Mouse (Mus musculus) midbrain, embryonic 15.5 days (tissue): ENCODE data around the gene Ttll11. TPM values are rescaled to one million over a fixed set of nuclear protein-coding genes. Genes with fewer than 3 reads are reported as not detected.

Experiments used
- ATAC-seq: fragments of 200-750 bp; cut with Nextera tagmentation; replicated peaks from 2 replicates; pipeline ENCODE4 v1.8.0; 2017; ENCODE audit warnings: moderate TSS enrichment
- H3K27ac ChIP-seq: fragments of 300-500 bp; sonication (generic); 2 replicates; pipeline ENCODE4 v1.5.1; 2015; ENCODE audit warnings: mild to moderate bottlenecking, inconsistent platforms
- H3K27me3 ChIP-seq: fragments of 300-500 bp; sonication (generic); replicated peaks from 2 replicates; pipeline ENCODE4 v1.6.1; 2015; ENCODE audit warnings: inconsistent platforms
- H3K36me3 ChIP-seq: fragments of 300-500 bp; sonication (generic); replicated peaks from 2 replicates; pipeline ENCODE4 v1.6.1; 2015; ENCODE audit warnings: inconsistent platforms
- H3K4me1 ChIP-seq: fragments of 300-500 bp; sonication (generic); 2 replicates; pipeline ENCODE4 v1.6.1; 2015; ENCODE audit warnings: inconsistent platforms
- H3K4me2 ChIP-seq: fragments of 300-500 bp; sonication (generic); 2 replicates; pipeline ENCODE4 v1.6.1; 2015; ENCODE audit warnings: inconsistent platforms, mild to moderate bottlenecking, moderate library complexity
- H3K4me3 ChIP-seq: fragments of 300-500 bp; sonication (generic); 2 replicates; pipeline ENCODE4 v1.5.1; 2015; ENCODE audit warnings: mild to moderate bottlenecking, inconsistent platforms
- H3K9ac ChIP-seq: fragments of 300-500 bp; sonication (generic); 2 replicates; pipeline ENCODE4 v1.6.1; 2015; ENCODE audit warnings: mild to moderate bottlenecking, inconsistent platforms
- H3K9me3 ChIP-seq: fragments of 300-500 bp; sonication (generic); 2 replicates; pipeline ENCODE4 v1.6.1; 2016; ENCODE audit warnings: inconsistent platforms
- WGBS: fragments of 180-500 bp; shearing (Covaris S2); methylation state at CpG from one replicate; pipeline ENCODE4 v1.1.7; 2015; ENCODE audit warnings: mixed read lengths; 5-methylcytosine and 5-hydroxymethylcytosine counted together
- polyA plus RNA-seq: library from polyadenylated mRNA; unstranded; fragments of >200 nt; fragmentation: Nextera tagmentation; extraction: Ambion mirVana; gene quantifications from 2 replicates; pipeline ENCODE4 v1.2.1, GENCODE M21; 2015

Ttll11 gene
- polyA plus RNA-seq, 1 experiment from 2014 or later: 5.4 TPM

DNA sequence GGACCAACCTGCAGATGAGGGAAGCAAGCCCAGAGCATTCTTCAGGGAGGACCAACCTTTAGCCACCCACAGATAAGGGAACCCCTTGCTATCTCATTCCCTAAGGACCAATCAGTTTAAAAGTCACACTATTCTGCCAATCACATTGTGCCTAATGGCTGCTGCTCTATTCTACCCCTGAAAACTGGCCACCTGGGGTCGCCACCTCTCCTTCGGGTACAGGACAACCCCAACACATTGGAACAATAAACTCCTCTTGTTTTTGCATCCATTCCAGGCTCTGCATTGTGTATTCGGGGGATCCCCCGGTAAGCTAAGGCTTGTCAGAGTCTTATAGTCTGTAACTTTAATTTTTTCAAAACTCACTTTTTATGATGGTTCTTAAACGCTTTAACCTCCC is 218.3 kb downstream of the Ttll11 start:
- ATAC-seq: no peak
- Histone ChIP-seq H3K9me3 (no peaks in the 10 kb centered on the region), H3K4me1 (peaks cover 12% of the 10 kb centered on the region; the same call in 1 of the 2 replicates), H3K4me2 (no peak overlapping the region), H3K27ac (no peak overlapping the region), H3K36me3 (no peaks in the 10 kb centered on the region), H3K27me3 (no peaks in the 10 kb centered on the region), H3K9ac (no peak overlapping the region), H3K4me3 (no peak overlapping the region)
- 91% methylated on average over 5 of the region's 5 CpGs for WGBS

DNA sequence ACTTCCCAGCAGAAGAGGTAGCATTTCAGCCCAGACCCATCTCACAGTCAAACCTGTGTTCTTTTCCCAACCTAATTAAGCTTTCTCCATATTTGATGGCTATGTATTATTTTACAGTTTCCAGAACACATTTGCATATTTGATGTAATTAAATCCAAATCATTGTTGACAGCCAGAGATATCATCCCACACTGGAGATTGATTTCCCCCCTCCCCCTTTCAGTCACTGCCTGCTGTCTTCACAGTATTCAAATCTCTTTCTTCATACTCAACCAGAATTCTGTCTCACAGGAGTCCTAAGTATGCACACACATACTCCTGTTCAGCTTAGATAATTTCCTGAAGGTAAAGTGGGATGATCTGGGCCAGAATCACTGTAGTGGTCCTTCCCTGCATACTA is 218.8 kb downstream of the Ttll11 start:
- H3K4me3 ChIP-seq: no peak overlapping the region
- no peak overlapping the region for H3K4me2 ChIP-seq
- H3K4me1 ChIP-seq: 0 out of 2 replicates have a peak, but pooled peaks cover 8% of the 10 kb centered on the region
- no peaks in the 10 kb centered on the region for H3K9me3 ChIP-seq
- H3K36me3 ChIP-seq: no peaks in the 10 kb centered on the region
- H3K27me3 ChIP-seq: no peaks in the 10 kb centered on the region
- H3K9ac ChIP-seq: no peak overlapping the region
- no peak overlapping the region for H3K27ac ChIP-seq
- no peak for ATAC-seq

DNA sequence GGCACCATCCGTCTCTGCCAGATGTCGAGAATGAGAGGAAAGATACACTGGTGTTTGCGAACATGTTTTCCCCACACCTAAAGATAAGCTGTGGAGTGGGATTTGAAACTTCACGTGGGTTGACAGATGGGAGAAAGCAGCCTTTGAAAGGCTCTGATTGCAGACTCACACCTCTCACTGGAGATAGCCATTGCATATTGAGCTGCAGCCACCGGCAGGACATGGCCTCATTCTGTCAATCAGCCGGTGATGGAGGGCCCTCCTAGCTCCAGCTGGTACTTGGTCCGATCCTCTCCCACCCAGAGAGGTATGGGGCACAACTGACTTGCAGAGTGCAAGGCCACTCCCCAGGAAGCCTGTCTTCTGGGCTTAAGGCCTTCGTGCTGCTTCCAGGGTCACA is 219.4 kb downstream of the Ttll11 start:
- no peaks in the 10 kb centered on the region for H3K36me3 ChIP-seq
- no peak for ATAC-seq
- no peaks in the 10 kb centered on the region for H3K9me3 ChIP-seq
- 0 out of 2 replicates have a peak, but pooled peaks cover 8% of the 10 kb centered on the region for H3K4me1 ChIP-seq
- no peaks in the 10 kb centered on the region for H3K27me3 ChIP-seq
- no peak overlapping the region for H3K4me3 ChIP-seq
- H3K4me2 ChIP-seq: no peak overlapping the region
- WGBS: 66% methylated on average over 8 of the region's 8 CpGs
- H3K9ac ChIP-seq: no peak overlapping the region
- no peak overlapping the region for H3K27ac ChIP-seq

DNA sequence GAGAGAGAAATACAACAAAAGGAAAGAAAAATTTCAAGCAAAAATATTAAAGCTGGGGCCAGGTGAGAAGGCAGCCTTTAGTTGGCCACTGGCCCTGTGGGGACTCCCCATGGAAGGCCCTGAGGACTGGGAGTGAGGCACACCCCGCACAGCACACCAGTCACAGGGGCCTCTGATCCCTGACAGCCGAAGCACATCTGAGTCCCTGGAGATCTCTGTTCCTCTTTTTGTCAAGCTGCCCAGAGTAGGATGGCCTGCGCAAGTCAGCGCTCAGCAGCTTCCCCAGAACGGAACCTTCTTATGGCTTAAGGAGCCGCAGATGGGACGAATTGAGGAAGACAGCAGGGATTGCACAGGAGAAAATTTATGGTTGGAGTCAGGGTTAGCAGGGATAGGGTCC is 223.2 kb downstream of the Ttll11 start:
- no peak overlapping the region for H3K4me3 ChIP-seq
- H3K9ac ChIP-seq: no peak overlapping the region
- no peak for ATAC-seq
- 0 out of 2 replicates have a peak, but pooled peaks cover 8% of the 10 kb centered on the region for H3K4me1 ChIP-seq
- no peaks in the 10 kb centered on the region for H3K27me3 ChIP-seq
- 72% methylated on average over 7 of the region's 7 CpGs for WGBS
- H3K9me3 ChIP-seq: no peaks in the 10 kb centered on the region
- no peak overlapping the region for H3K4me2 ChIP-seq
- no peak overlapping the region for H3K27ac ChIP-seq
- no peaks in the 10 kb centered on the region for H3K36me3 ChIP-seq

DNA sequence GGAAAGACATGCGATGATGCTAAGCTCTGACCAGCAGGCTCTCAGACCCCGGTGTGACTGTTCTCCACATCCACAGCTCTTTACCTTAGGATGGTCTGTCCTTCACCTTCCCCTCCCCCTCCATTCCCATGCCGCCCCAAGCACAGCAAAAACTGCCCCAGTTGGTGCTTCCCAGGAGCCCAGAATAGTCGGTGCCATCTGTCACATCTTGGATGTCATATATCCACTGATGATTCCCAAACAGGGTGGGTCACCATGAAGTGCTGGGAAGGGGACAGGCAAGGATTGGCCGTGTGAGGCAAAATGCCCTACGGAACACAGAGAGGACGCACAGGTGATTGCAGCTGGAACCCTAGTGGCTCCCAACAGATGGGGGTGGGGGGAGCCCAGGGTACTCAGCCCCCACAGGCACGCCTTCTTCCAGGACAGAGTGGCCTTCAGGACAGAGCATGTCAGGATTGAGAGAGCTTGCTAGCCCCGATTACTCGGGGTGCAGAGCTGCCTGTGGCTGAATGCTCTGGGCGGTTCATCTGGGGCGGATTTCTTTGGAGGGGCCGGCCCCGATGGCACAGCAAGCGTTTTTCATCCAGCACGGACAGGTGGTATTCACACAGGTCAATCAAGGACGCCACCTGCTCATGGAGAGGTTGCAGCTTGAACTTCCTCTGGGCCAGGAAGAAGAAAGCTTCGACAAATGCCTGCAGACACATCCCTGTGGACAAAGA is 227.8 kb downstream of the Ttll11 start:
- no peak for ATAC-seq
- 80% methylated on average over 18 of the region's 18 CpGs for WGBS
- no peaks in the 10 kb centered on the region for H3K36me3 ChIP-seq
- no peak overlapping the region for H3K27ac ChIP-seq
- peaks cover 7% of the 10 kb centered on the region; the same call in 1 of the 2 replicates for H3K4me1 ChIP-seq
- no peak overlapping the region for H3K9ac ChIP-seq
- H3K9me3 ChIP-seq: no peaks in the 10 kb centered on the region
- no peak overlapping the region for H3K4me3 ChIP-seq
- no peak overlapping the region for H3K4me2 ChIP-seq
- H3K27me3 ChIP-seq: no peaks in the 10 kb centered on the region

DNA sequence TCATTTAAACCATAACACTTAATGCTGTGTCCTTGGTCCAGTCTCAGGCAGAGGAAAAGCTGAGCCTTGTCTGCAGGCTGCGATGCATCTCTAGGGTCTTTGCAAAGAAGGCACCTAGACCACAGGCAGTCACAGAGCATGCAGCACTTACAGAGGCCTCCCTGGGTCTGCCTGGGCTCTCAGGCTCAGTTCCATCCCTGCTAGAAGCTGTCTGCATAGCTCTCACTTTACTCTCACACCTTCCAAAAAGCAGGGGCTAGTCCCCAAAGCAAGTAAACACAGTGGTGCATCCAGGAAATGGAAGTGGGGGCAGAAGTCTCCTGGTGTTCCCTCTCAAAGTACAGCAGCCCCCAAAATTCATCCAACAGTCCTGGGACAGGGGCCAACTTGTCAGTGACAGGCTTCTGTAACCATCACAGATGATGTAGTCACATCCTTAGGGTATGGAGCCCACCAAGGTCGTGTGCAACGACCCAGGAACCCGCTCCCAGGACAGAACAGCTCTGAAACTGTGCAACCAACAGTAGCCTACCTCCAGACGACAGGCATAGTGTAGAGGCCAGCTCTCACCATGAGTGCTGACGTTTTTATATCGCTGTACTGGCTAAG is 229.1 kb downstream of the Ttll11 start:
- no peak overlapping the region for H3K9ac ChIP-seq
- H3K36me3 ChIP-seq: no peaks in the 10 kb centered on the region
- H3K27ac ChIP-seq: no peak overlapping the region
- 74% methylated on average over 7 of the region's 7 CpGs for WGBS
- H3K4me3 ChIP-seq: no peak overlapping the region
- peaks cover 10% of the 10 kb centered on the region for H3K4me1 ChIP-seq
- H3K9me3 ChIP-seq: no peaks in the 10 kb centered on the region
- H3K4me2 ChIP-seq: no peak overlapping the region
- ATAC-seq: no peak
- H3K27me3 ChIP-seq: no peaks in the 10 kb centered on the region

DNA sequence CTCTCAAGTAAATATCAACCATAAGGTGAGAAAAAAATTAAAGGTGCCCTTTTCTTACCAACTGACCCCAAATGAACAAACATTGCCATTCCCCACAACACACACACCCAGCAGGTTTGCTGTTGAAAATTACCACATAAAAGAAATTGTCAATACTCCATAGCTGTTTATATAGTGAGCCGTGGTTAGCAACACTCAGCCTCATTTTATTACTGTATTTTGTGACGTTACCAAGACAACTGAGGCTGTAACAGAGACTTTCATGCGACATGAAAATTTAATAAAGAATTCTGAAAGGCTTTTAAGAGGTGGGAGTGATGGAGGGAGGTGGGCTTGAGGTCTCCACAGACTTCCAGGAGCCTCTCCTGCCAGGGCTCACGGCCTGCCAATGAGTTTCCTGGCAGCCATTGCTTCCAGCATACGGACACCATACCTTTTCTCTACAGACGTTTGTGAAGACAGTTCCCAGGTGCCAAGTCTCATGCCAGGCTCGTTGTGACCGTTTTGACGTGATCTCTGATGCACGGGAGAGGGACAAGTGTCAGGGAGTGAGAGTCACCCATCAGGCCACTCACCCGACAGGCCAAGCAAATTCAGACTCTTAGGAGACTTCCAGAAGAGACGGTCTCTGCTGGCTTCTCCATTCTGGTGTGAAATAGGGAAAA is 232.2 kb downstream of the Ttll11 start:
- ATAC-seq: no peak
- WGBS: 67% methylated on average over 12 of the region's 12 CpGs
- H3K9ac ChIP-seq: no peak overlapping the region
- no peaks in the 10 kb centered on the region for H3K9me3 ChIP-seq
- H3K4me3 ChIP-seq: no peak overlapping the region
- peaks cover 10% of the 10 kb centered on the region for H3K4me1 ChIP-seq
- H3K4me2 ChIP-seq: no peak overlapping the region
- no peaks in the 10 kb centered on the region for H3K36me3 ChIP-seq
- H3K27me3 ChIP-seq: no peaks in the 10 kb centered on the region
- no peak overlapping the region; the same call in 1 of the 2 replicates for H3K27ac ChIP-seq

DNA sequence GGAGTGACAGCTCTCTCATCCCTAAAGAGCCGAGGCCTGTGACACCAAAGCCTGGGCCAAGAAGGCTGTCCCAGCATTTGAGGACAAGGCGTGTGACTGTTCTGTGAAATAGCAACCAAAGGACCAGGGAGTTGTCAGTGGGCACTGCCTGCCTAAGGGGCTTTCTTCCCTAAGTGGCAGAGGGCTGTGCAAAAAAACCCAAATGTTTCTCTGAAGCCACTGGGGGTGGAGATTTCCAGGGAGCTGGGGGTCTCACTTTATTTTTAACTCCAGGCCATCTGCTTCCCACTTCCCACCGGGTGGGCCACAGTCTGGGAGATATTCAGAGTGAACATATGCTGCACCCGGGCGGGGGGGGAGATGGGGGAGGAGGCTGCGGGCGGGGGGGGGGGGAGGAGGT is 233.1 kb downstream of the Ttll11 start:
- H3K36me3 ChIP-seq: no peaks in the 10 kb centered on the region
- H3K9me3 ChIP-seq: no peaks in the 10 kb centered on the region
- no peak for ATAC-seq
- peaks cover 10% of the 10 kb centered on the region for H3K4me1 ChIP-seq
- 39% methylated on average over 6 of the region's 7 CpGs for WGBS
- H3K4me2 ChIP-seq: no peak overlapping the region
- no peaks in the 10 kb centered on the region for H3K27me3 ChIP-seq
- H3K9ac ChIP-seq: no peak overlapping the region
- no peak overlapping the region for H3K4me3 ChIP-seq
- no peak overlapping the region for H3K27ac ChIP-seq

DNA sequence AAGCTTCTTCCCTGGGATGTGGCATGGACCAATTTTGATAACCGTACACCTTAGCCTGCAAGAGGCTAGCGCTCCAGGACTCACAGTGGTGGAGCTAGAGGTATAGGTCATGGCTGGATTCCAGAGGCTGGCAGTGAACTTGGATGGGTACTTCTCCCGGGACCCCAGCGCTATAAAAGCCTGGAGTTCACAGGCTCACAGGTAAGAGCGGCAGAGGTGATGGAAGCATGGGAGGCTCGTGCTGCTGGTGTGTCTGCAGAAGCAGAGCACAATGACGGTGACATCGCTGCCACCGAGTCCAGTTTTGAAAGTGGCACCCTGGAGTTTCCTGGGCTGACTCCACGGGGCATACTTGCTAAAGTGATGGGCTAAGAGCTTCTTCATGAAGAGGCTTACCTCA is 233.8 kb downstream of the Ttll11 start:
- Histone ChIP-seq H3K36me3 (no peaks in the 10 kb centered on the region), H3K9me3 (no peaks in the 10 kb centered on the region), H3K4me1 (peaks cover 10% of the 10 kb centered on the region), H3K4me2 (no peak overlapping the region), H3K27me3 (no peaks in the 10 kb centered on the region), H3K4me3 (no peak overlapping the region), H3K27ac (no peak overlapping the region), H3K9ac (no peak overlapping the region)
- WGBS: 90% methylated on average over 10 of the region's 10 CpGs
- ATAC-seq: no peak

DNA sequence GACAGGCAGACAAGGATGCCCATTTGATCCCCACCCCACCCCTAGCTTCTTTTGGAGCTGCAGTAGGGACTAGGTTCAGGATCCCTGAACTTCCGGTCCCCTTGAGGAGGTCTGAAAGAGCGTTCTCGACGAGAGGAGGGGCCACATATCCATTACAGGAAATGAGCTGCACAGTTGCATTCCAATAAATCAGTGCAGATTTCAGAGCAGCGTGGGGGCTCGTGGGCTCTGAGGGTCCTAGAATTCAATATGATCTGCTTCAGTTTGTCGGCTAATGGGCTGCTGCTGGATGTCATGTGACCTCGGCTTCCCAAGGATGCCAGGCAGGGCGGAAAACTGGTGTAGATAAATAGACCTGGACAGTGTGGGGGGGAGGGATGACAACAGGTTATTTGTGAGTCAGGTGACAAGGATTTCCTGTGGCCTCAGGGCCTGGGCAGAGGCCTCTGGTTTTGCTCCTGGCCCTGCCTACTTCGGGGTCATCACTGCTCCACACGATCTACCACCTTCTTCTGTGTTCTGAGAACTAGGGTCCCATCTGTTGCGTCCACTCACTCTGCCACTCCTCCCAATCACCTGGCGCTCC is 240.0 kb downstream of the Ttll11 start:
- Histone ChIP-seq H3K27me3 (no peaks in the 10 kb centered on the region), H3K9me3 (no peaks in the 10 kb centered on the region), H3K27ac (no peak overlapping the region), H3K4me2 (no peak overlapping the region), H3K4me3 (no peak overlapping the region), H3K4me1 (no peaks in the 10 kb centered on the region), H3K9ac (no peak overlapping the region), H3K36me3 (no peaks in the 10 kb centered on the region)
- 77% methylated on average over 13 of the region's 13 CpGs for WGBS
- no peak for ATAC-seq

DNA sequence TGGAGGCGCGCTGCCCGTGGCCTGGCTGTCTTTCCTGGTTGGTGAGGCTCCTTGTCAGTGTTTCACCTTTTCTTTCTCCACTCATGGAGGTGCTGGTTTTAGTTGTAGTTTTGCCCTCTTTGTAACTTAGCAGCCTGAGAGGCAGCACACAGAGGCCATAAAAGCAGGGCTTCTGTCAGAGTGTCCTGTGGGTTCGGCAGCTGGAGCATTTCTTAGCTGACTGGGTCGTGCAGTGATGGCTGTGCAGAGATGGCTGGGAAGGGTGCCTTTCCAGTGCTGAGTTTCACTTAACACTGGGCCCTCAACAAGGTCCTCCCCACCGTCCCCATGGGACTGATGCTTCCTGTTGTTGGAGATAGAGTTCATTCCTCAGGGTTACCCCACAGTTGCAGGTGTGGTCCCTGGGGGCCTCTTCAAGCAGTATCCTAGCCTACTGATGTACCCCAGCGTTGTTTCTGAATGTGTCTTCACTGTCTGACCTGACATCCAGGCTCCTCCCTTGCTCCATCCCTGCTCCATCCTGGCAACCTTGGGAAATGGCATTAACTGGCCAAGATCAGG is 242.2 kb downstream of the Ttll11 start:
- Histone ChIP-seq H3K9me3 (no peaks in the 10 kb centered on the region), H3K4me2 (no peak overlapping the region), H3K36me3 (no peaks in the 10 kb centered on the region), H3K4me1 (no peaks in the 10 kb centered on the region), H3K27me3 (no peaks in the 10 kb centered on the region), H3K27ac (no peak overlapping the region), H3K9ac (no peak overlapping the region), H3K4me3 (no peak overlapping the region)
- WGBS: 85% methylated on average over 7 of the region's 7 CpGs
- ATAC-seq: no peak

DNA sequence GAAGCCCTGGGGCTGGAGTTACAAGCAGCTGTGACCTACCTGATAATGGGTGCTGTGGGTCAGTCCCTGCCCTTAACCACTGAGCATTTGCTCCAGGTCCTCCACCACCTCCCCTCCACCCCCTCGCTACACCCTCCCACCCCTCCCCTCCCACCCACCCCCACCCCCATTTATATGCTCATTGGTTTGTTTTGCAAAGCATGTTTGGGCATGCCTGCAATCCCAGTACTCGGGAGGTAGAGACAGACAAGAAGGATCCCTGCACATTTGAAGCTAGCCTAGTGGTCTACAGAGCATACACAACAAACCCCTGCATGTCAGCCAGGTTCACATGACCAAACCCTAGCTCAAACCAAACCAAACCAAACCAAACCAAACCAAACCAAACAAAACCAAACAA is 243.7 kb downstream of the Ttll11 start:
- H3K9me3 ChIP-seq: no peaks in the 10 kb centered on the region
- ATAC-seq: no peak
- 0 out of 2 replicates have a peak, but pooled peaks cover 2% of the 10 kb centered on the region for H3K36me3 ChIP-seq
- no peaks in the 10 kb centered on the region for H3K27me3 ChIP-seq
- H3K4me3 ChIP-seq: no peak overlapping the region
- H3K4me1 ChIP-seq: peaks cover 7% of the 10 kb centered on the region; the same call in 1 of the 2 replicates
- WGBS: 85% methylated on average over 2 of the region's 2 CpGs
- H3K4me2 ChIP-seq: no peak overlapping the region
- H3K27ac ChIP-seq: no peak overlapping the region
- no peak overlapping the region for H3K9ac ChIP-seq
